Mouse (Mus musculus): ENCODE measurements at regions not wholly inside any gene's neighbourhood (a gene's known extent, or its start where the extent isn't known, plus 50 kb on each side); places are given as distances from the start of the nearest gene placed in this dataset.
A peak's percentile ranks its signal among the peaks of the same experiment; 100 is the strongest.

DNA sequence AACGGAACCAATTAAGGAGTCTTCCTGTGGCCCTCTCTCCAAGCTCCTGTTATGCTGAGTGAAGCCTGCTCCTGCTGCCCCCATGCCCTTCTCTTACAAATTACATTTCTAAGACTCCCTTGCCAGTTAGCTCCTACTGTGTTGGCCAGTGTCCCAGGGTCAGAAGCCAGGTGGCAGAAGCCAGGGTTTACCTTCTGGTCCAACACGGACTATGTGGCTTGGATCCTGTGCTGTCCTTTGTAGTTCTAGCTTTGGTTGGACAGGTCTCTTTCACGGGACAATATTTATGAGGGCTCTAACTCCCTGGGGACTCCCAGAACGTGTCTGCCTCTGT is 134.3 kb downstream of the Nufip1 start:
- no peak for DNase-seq (ENCODE audit: low read depth, low spot score)

DNA sequence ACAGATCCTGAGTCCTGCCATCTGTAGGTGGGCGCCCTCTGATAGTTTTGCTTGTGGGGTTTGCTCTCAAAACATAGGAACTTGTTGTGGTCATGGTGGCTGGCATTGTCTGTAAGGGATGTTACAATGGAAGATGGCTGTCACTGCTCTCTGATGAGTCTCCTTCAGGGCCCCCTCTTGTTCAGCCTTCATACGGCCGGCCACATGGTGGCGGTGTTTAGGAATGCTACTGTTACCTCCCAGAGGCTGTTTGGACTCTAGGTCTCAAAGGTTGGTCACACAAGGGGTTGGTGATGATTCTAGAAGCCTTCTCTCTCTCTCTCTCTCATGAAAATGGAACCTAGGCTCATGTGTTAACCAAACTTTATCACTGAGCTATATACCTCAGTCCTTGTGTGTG is 137.0 kb downstream of the Nufip1 start:
- no peak for DNase-seq (ENCODE audit: low read depth, low spot score)

DNA sequence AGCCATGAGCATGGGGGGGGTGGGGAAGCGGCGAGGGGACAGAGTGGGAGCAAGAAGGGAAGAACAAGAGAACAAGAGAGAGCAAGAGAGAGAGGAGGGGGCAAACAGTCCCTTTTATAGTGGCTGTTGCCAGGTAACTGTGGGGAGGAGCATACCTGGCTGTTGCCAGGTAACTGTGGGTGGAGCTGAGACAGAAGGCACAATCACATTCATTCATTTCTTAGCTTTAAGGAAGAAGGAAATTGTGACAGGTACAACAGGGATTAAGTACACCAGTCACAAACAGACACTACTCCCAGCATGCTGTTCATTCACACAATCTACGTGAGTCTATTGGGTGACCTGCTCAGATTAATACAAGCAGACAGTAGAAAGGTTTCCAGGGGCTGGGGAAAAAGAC is 143.2 kb downstream of the Nufip1 start:
- no peak for DNase-seq (ENCODE audit: low read depth, low spot score)

DNA sequence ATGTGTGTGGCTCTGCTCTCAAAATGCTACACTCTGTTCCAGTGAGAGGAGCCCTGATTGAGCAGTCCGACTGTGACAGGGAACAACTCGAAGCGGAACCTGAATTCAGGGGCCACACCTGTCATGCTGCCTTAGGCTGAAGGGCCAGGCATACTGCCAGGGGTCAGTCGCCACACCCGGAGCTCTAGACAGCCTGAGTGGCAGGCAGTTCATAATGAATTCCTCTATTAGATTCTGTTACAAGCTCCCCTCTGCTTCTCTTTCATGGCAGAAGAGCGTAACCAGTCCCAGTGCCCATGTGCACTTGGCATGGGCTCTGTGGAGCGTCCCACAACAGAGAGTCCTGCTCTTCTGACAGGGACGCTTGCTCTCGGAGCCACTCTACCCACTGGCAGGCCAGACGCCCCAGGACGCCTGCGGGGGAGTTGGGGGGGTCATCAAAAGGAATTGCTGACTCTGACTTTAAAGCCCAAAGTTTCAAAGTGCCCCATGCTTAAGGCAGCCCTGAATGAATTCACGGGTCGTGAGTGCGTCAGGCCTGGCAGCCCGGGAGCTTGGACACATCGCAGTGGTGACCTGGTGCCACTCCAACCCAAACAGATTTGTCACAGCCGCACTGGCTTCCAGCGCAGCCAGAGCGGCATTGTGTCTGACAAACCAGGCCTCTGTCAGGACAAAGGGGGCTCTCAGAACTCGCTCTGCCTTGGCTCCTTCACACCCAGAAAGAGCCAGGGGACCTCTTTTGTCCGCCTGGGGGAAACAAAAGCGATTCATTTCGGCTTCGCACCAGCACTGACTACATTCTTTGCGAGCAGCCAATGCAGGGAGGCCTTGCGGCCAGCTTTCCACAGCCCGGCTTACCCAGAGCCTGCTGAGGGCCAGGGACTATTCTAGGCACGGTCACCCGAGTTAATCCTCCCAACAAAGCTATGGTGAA is 144.1 kb downstream of the Nufip1 start:
- peak; percentile 11 for DNase-seq (ENCODE audit: low read depth, low spot score)

DNA sequence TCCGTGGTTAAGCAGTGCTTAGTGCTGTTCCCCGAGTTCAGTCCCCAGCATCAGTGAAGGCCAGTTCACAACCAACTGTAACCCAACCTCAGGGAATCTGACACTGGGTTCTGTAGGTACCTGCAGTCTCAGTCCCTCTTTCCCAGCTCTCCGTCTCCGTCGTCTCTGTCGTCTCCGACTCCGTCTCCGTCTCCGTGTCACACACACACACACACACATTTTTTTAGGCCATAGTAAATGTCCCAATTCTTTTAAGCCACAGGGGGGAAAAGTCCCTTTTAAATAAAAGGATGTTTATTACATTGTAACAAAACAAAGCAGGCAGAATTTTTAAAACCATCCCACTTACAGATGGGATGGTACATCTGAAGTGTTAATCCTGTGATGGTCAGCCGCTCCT is 145.3 kb downstream of the Nufip1 start:
- no peak for DNase-seq (ENCODE audit: low read depth, low spot score)

DNA sequence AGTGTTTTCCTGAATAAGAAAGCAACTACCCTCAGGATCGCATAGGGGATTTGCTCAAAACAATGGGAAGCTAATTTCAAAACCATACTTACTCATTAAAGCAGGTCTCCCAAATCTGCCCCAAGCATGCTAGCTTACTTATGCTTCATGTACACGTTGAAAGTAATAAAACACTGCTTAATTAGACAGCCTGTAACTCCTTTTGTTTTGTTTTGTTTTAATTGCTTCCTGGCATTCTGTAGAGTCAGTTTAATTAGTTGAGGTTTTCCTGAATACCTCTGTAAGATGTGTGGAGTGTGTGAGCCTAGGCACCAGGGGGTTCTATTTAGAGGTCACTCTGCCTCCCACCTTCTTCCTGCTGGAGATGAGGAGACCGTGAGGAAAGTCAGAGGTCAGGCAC is 147.9 kb downstream of the Nufip1 start:
- DNase-seq (ENCODE audit: low read depth, low spot score) = no peak

DNA sequence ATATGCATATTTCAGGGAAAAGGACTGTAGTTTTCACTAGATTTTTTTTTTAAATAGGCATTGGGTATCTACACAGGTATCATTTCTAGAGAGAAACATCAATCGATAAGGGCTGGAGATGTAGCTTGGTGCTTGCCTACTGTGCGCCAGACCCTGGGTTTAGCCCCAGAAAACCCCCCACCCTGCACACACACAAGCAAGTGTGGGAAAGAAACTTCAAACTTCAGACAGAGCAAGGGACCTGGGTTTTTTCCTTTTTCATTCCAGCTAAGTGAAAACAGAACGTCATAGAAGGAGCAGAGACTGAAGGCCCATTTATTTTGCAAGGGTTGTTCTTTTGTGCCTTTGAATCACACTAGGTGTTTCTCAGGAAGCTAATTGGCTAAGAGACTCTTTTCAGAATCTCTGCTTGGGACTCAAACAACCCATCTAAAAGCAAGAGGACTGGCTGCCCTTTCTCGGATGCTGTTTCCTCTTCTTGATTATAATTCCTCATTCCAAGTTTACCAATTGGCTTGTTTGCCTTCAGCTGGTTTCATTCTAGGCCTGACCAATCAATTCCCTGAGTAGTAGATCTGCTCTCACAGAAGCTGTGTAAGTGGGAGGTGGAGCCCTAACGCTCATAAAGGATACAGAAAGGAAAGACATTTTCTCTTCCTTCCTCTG is 150.1 kb downstream of the Nufip1 start:
- DNase-seq (ENCODE audit: low read depth, low spot score) = no peak

DNA sequence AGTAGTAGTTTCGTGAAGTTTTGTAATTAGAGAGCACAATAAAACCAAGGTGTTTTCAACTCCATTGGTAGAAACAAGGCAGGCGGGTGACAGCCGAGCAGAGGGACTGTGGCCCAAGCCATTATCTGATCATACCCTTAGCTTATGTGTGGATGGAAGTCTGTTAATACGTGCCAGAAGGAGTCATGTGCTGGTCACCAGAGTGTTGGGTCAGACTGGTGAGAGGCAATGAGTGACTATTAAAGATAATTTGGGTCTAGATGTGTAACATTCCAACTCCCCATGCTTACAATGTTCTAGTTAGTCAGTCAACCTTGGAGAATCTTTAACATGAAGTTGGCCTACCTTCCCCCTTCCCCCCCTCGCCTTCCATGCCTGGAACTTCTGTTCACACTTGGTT is 151.1 kb upstream of the Tsc22d1 start:
- no peak for DNase-seq (ENCODE audit: low read depth, low spot score)

DNA sequence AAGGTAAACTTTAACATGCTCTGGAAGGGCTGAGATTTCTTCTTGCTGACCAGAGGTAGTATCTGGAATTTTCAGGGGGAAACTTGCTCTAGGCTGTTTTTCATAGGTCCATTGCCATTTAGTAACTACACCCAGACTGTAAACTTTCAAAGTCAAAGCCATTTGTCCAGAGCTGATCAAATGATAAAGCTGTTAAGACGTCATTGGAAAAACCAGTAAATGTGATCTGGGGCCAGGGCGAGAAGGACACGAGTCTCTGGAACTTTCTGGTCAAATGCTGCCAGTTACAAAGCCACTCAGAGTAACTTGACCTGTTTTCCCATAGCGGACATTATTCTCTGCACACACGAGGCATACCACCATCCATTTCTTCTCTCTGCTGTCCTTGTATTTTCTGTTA is 148.9 kb upstream of the Tsc22d1 start:
- DNase-seq (ENCODE audit: low read depth, low spot score) = no peak

DNA sequence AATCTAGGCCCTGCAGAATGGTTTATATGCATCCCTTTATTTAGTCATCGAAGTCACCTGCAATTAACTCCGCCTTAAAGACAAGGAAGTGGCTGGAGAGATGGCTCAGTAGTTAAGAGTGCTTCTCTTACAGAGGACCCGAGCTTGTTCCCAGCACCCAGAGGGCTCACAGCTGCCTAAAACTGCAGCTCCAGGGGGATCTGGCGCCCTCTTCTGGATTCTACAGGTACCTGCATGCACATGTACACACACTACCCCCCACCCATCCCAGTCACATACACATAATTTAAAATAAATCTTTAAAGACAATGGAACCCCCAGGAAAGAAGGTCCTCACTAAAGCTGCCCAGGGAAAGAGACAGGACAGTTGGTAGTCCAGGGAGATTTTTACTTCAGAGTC is 148.5 kb upstream of the Tsc22d1 start:
- DNase-seq (ENCODE audit: low read depth, low spot score) = no peak

DNA sequence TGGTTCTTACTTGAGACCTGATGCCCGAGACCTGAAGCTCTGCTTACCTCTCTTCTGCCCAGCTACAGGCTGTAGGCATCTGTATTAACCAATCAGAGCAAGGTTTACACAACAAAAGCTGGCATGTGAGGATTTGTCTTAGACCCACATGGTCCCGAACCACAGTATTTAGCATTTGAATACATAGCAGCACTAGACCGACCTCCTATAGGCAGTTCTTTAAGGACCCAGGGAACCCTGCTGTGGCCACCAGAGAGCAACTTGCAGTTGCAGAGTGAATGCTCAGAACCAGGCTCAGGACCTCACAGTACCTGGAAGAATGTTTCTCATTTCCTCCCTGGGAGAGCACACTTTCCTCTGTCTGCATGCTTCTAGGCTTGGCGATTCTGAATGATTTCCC is 147.7 kb upstream of the Tsc22d1 start:
- DNase-seq (ENCODE audit: low read depth, low spot score) = no peak

DNA sequence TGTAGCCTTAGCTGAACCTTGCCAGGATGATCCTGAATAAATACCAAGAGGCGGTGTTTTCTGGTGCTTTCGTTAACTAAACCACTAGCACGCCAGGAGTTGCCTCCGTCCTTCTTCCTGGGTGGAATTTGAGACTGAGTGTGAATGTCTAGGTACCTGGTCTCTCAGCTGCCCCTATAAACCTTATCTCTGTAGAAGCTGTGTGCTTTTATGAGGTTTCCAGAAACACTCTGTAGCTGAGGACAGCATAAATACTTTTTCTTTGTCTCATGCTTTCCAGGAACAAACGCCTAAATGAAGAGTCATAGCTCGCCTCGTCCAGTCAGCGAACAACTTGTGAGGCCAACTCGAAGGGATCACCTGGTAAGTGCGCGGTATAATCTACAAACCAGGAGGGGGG is 143.6 kb upstream of the Tsc22d1 start:
- DNase-seq (ENCODE audit: low read depth, low spot score) = no peak

DNA sequence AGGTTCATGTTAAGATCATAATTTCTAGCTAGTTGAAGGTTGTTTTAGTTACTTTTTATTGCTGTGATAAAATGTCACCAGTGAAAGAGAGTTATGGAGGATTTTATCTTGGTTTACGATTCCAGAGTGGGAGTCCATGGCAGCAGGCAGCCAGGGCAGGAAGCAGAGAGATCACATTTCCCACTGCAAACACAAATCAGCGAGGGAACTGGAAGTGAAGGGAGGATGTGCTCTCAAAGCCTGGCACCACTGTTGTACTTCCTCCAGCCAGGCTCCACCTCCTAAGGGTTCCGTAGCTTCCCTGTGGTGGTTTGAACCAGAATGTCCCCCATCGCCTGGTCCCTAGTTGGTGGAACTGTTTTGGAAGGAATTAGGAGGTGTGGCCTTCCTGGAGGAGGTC is 141.9 kb upstream of the Tsc22d1 start:
- no peak for DNase-seq (ENCODE audit: low read depth, low spot score)

DNA sequence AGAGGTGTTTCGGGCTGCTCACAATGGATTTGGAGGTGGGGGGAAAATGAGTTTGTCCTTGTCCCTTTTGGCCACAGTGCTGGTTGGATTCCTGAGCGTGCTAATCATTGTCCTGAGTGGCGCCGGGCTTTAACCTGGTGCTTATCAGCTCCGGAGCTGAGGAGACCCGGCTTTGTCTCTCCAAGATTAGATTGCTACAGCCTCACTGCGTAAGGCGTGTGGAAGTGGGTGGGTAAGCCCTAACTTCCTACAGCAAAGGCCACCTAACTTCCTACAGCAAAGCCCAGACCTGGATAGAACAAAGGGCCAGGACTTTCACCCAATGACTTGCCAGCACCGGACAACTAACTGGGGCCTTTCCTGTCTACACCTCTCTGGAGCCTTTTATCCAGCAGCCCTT is 138.1 kb upstream of the Tsc22d1 start:
- DNase-seq (ENCODE audit: low read depth, low spot score) = no peak

DNA sequence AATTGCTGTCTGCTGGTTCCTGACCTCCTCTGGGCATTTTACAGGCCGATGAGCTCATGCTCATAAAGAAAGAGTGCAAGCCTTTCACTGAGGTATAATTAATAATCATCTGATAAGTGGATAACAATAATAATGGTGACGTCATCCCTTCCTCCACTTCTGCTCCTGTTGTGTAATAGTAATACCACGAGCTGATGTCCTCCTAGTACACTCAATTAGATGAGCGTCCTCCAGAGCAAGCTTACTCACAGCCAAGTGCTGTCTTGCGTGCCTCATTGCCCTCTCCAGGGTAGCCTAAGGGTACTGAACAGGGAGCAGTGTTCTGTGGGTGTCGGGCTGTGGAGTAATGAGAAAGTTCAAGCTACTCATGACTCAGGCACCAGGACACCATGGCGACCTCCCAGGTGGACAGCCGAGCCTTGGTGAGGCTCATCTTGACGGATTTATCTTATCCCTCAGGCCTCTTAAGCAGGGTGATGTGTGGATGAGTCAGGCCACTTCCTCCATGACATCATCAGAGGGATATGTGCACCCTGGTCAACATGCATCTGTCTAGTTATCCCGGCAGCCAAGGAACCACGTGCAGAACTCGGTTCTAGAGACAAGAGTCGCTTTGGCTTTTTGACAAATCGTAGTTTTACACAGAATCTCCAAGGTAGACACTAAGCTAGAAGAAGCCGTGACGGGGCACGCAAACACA is 135.9 kb upstream of the Tsc22d1 start:
- no peak for DNase-seq (ENCODE audit: low read depth, low spot score)

DNA sequence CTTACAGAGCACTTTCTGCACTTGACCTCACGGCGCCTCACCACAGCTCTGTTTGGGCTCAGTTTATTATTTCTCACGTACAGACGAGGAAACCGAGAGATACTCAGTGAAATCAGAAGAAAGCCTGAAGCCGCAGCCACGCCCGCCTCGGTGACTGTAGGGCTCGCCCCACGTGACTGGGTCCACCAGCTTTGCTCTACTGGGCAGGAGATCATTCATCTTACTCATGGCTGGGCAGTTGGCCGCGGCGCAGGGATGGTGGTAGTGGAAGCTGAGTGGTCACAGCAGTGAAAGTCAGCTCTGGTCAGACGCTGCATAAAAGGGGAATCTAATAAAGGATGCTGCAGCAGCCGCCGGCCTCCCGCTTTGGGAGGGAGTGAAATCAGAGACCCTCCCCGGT is 135.2 kb upstream of the Tsc22d1 start:
- DNase-seq (ENCODE audit: low read depth, low spot score) = no peak

DNA sequence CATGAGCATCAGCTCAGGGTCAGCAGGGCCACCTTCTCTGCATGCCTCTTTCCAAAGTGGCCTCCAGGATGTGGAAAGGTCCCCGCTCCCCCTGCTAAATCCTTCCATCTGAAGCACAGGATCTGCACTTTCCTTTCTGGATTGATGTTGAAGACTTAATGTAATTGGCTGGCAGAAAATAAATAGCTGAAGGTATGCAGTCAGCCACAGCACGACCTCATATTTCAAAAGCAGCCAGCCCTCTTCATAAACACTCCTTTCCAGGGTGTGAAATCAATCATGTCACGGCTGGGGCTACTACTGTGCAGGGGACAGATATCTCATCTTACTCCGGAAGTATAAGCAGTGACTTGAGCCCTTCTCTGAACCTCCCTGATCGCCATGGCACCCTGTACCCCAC is 132.9 kb upstream of the Tsc22d1 start:
- DNase-seq (ENCODE audit: low read depth, low spot score) = no peak

DNA sequence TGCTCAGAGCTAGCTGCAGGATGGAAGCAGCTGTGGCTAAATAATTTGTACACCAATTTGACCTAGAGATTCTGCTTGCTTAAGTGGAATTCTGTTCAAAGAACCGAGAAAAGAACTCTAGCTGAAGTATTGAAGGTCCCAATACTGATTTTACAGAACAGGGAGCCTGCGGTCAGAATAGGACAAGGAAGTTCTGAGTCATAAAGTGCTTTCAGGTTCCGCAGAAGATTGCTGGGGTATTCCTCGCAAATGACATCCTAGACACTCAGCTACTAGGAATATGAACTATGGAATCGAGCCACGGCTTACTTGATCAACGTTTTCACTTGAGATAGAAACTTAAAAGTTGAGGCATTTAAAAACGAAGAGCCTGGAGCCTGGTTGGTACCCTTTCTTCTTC is 127.0 kb upstream of the Tsc22d1 start:
- no peak for DNase-seq (ENCODE audit: low read depth, low spot score)

DNA sequence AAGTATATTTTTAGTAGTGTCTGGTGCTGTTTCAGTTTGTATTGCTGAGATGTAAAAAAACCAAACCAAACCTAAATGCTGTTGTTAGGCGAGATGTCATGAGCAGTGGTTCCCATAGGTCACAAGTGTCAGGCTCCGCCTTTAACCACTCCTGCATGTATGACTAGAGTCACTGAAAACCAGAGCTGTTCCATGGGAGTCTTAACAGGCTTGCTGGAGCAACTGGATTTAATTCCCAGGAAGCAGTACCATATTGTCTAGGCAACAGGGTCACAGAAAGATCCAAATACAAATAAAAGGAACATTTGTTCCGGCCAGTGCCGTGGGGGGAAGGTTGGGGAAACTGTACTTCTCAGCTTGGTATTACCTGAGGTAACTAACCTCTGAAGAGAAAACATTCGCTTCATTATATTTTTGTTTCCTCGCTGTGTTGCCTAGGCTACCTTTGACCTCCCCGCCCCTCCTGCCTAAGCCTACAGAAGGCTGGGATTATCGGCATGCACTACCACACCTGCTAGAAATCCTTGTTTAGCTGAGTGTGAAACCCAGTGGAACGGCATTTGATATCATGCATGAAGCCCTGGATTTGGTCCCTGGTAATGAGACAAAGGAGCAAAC is 124.3 kb upstream of the Tsc22d1 start:
- no peak for DNase-seq (ENCODE audit: low read depth, low spot score)

DNA sequence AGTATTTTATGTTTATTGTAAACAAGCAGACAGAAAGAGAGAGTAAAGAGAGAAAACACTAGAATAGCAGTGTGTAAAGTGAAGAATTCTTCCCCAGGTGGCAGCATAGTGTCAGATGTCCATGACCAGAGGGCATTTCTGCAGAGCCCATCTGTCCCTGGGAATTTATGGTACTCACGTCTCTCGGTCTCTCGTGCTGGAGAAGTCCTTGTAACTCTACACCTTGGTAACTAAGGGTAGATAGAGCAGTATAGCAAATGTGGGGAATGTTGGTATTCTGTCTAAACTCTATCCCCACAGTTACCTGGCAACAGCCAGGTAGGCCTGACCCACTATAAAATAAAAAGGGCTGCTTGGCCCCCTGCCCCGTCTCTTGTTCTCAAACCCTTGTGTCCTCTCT is 122.5 kb upstream of the Tsc22d1 start:
- DNase-seq (ENCODE audit: low read depth, low spot score) = no peak

DNA sequence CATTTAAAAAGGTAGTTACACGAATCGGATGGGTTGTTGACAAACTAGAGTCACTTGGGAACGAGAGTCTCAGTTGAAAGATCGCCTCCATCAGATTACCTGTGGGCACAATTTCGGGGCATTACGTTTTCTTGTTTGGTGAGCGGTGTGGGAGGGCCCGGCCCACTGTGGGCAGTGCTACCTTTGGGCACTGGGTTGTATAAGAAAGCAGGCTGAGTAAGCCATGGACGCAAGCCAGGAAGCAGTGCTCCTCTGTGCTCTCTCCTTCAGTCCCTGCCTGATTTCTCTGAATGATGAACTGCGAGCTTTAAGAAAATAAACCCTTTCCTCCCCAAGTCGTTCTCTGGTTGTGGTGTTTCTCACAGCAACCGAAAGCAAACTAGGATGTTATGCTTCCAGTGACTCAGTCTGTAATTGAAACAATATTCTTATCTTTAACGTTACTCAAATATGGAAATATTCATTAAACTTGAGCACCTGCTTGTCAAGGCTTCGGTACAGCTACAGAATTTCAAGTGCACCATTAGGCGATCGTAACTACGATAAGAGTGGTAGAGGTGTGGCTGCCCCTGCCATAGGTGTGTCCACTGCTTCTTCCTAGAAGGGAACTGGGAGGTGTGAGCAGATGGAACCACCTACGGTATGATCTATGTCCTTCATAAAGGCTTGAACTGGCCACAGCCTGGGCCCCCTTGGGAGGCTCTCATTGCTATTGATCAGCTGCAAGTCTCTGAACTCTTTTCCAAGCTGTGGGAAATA is 119.2 kb upstream of the Tsc22d1 start:
- DNase-seq (ENCODE audit: low read depth, low spot score) = no peak

DNA sequence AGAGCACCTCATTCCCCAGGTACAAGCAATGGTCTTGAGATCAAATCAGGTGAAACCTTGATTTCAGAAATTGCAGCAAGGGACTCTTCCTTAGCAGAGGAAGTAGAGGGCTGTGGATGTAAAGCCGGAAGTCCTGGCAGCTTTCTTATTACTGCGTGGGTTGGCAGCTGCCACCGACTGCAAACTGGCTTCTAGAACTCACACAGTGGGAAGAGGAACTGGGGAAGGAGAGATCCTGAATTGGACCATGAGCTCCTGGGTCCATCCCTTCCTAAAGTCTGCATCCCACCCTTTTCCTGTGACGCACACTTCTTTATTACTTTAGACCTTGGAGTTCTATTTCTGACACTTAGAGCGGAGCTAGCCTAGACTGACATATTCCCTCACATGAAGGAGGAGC is 116.9 kb upstream of the Tsc22d1 start:
- no peak for DNase-seq (ENCODE audit: low read depth, low spot score)
